Mouse (Mus musculus): ENCODE results near the gene Osm. TPM values are rescaled to one million over a fixed set of nuclear protein-coding genes. Genes with fewer than 3 reads are reported as not detected.

Osm gene
- polyA plus RNA-seq, 1 experiment from 2014 or later = not detected

DNA sequence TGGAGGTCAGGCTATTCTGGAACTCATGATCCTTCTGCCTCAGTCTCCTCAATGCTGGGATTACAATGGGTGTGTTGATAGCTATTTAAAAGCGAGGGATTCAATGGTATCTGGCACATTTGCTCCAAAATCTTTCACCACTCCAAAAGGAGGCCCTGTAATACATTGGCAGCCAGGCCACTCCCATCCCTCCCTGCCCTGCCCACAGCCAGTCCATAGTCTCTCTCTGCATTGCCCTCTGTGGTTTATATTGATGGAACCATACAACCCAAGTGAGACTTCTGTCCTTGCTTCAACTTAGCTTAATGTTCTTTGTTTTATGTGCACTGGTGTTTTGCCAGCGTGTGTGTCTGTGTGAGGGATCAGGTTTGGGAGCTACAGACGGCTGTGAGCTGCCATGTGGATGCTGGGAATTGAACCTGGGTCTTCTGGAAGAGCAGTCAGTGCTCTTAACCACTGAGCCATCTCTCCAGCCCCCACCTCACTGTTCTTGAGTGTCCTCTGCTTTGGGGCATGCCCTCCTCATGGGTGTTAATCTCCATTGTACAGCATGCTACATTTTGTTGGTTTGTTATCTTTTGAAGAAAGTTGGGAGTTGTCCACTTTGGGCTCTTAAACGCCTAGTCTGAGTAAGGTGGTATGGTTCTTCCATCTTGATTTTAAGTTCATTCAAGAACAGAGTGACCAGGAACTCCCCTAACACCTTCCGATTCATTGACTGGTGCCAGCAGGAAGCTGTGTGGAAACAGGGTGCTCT is 9.5 kb upstream of the Osm start:
- ATAC-seq (replicated peaks; ENCODE audit: low FRiP score, low TSS enrichment, low read depth) = no peak
- WGBS = 83% methylated on average over 5 of the region's 5 CpGs
- Histone ChIP-seq H3K4me3 (ENCODE audit: low read depth, low read length) (no peak overlapping the region), H3K27ac (ENCODE audit: low read depth) (no peak overlapping the region), H3K36me3 (ENCODE audit: control insufficient read depth, insufficient read depth, low read length) (no peaks in the 10 kb centered on the region), H3K27me3 (replicated peaks; ENCODE audit: control insufficient read depth, insufficient read depth, low read length) (no peaks in the 10 kb centered on the region), H3K4me1 (replicated peaks; ENCODE audit: control insufficient read depth, insufficient read depth, low read length) (no peaks in the 10 kb centered on the region), H3K9ac (ENCODE audit: low read length) (no peak overlapping the region), H3K4me2 (ENCODE audit: low read length) (no peak overlapping the region), H3K9me3 (ENCODE audit: control insufficient read depth, low read length) (no peaks in the 10 kb centered on the region)
- DNase-seq (ENCODE audit: low spot score) = no peak

DNA sequence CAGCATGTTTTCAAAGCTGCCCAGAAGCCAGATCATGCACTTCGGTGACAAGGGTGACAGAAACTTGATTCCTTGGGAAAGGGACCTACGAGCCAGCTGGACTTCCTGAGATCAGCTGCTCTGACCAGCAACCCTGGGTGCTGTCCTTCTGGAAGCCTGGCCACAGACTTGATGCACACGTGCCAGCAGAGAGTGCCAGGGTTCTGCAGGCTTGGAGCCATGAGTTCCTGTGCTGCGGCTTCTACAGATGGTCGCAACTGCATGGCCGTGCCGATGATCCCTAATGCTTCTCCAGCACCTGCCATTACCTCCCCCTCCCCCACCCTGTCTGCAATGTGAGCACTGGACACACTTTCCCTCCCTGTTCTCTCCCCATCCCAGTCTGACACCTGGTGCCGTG is 7.8 kb upstream of the Osm start:
- Histone ChIP-seq H3K9ac (ENCODE audit: low read length) (no peak overlapping the region), H3K4me1 (replicated peaks; ENCODE audit: control insufficient read depth, insufficient read depth, low read length) (no peaks in the 10 kb centered on the region), H3K27ac (ENCODE audit: low read depth) (no peak overlapping the region), H3K27me3 (replicated peaks; ENCODE audit: control insufficient read depth, insufficient read depth, low read length) (no peaks in the 10 kb centered on the region), H3K9me3 (ENCODE audit: control insufficient read depth, low read length) (no peaks in the 10 kb centered on the region), H3K4me2 (ENCODE audit: low read length) (no peak overlapping the region), H3K36me3 (ENCODE audit: control insufficient read depth, insufficient read depth, low read length) (no peaks in the 10 kb centered on the region), H3K4me3 (ENCODE audit: low read depth, low read length) (no peak overlapping the region)
- no peak for ATAC-seq (replicated peaks; ENCODE audit: low FRiP score, low TSS enrichment, low read depth)
- DNase-seq (ENCODE audit: low spot score) = no peak
- 48% methylated on average over 8 of the region's 8 CpGs for WGBS

DNA sequence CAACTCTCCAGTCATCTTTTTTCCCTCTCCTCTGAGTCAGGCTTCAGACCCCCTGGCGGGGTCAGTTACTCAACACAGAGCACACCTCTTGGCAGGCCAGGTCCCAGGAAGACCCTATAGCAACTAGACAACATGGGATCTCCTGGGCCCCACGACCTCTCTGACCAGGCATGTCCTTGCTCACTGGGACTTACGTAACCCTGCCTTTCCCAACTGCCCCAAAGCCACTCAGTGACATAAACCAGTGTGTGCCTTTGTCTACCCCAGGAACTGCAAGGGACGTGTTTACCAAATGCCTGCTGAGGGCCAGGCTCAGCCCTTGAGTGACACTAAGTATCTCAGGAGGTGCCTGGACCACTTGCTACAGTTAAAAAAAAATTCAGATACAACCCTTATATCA is 6.4 kb upstream of the Osm start:
- DNase-seq (ENCODE audit: low spot score) (no peak), ATAC-seq (replicated peaks; ENCODE audit: low FRiP score, low TSS enrichment, low read depth) (no peak)
- WGBS = 49% methylated on average over 4 of the region's 4 CpGs
- no peaks in the 10 kb centered on the region for H3K4me1 ChIP-seq (replicated peaks; ENCODE audit: control insufficient read depth, insufficient read depth, low read length)
- no peaks in the 10 kb centered on the region for H3K36me3 ChIP-seq (ENCODE audit: control insufficient read depth, insufficient read depth, low read length)
- no peak overlapping the region for H3K27ac ChIP-seq (ENCODE audit: low read depth)
- no peaks in the 10 kb centered on the region for H3K27me3 ChIP-seq (replicated peaks; ENCODE audit: control insufficient read depth, insufficient read depth, low read length)
- H3K9ac ChIP-seq (ENCODE audit: low read length) = no peak overlapping the region
- no peak overlapping the region for H3K4me2 ChIP-seq (ENCODE audit: low read length)
- no peaks in the 10 kb centered on the region for H3K9me3 ChIP-seq (ENCODE audit: control insufficient read depth, low read length)
- H3K4me3 ChIP-seq (ENCODE audit: low read depth, low read length) = no peak overlapping the region

DNA sequence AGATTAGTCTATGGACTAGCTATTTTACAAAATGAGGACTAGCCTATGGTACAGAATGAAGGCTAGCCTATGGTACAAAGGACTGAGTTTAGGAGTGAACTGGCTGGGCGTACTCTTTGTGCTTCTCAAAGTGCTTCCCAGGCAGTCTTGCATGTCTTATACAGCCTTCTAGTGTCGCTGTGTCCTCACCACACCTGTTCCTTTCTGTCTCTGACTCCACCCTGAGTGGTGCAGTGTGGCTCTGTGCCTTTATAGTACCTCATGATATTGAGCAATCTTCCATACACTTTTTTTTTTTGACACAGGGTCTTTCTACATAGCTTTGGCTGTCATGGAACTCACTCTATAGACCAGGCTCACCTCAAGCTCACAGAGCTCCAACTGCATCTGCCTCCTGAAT is 4.8 kb upstream of the Osm start:
- Histone ChIP-seq H3K9me3 (ENCODE audit: control insufficient read depth, low read length) (no peaks in the 10 kb centered on the region), H3K9ac (ENCODE audit: low read length) (no peak overlapping the region), H3K4me2 (ENCODE audit: low read length) (no peak overlapping the region), H3K27me3 (replicated peaks; ENCODE audit: control insufficient read depth, insufficient read depth, low read length) (no peaks in the 10 kb centered on the region), H3K4me3 (ENCODE audit: low read depth, low read length) (no peak overlapping the region), H3K4me1 (replicated peaks; ENCODE audit: control insufficient read depth, insufficient read depth, low read length) (no peaks in the 10 kb centered on the region), H3K27ac (ENCODE audit: low read depth) (no peak overlapping the region), H3K36me3 (ENCODE audit: control insufficient read depth, insufficient read depth, low read length) (no peaks in the 10 kb centered on the region)
- ATAC-seq (replicated peaks; ENCODE audit: low FRiP score, low TSS enrichment, low read depth) (no peak), DNase-seq (ENCODE audit: low spot score) (no peak)
- 94% methylated on average over 2 of the region's 2 CpGs for WGBS

DNA sequence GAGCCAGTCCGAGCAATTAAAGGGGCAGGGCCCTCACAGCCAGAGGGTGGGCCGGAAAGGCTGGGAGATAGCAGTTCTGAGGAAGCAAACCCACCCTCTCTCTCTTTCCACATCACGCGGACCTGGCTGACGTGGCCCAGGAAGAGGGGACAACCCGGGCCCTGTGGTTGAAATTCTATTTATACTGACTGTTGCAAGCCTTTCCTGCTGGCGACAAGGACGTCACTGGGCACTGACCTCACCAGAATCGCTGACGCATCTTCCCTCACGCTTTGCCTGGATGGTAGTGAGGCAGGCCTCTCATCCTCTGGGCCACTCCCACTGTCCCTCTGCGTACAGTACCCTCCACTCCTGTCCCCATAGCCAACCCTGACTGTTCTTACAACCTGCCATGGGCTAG is 3.6 kb upstream of the Osm start:
- no peak overlapping the region for H3K9ac ChIP-seq (ENCODE audit: low read length)
- no peak overlapping the region for H3K27ac ChIP-seq (ENCODE audit: low read depth)

DNA sequence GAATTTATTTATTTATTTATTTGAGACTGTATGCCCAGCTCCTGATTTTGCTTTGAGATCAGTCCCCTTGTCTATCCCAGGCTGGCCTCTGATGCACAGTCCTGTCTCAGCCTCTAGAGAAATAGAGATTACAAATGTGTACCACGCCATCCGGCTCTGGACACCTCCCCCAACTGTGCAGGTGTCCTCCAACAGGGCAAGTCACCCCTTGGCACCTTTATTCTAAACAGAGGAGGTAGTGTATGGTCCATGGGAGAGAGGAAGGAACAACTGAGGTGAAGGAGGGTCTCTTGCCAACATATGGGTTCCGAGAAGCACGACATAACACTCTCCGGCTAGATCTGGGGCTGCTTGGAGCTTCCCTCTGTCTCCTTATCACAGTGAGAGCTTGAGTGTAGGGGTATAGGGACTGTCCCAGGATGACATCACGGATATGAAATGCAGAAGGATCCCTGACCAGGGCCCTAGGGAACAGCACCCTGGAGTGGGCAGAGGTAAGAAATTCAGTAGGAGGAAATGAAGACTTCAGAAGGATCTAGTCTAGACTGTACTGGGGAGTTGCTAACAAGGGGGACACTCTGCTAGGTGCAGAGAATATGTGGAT is 1.1 kb upstream of the Osm start:
- Histone ChIP-seq H3K27ac (ENCODE audit: low read depth) (no peak overlapping the region), H3K27me3 (replicated peaks; ENCODE audit: control insufficient read depth, insufficient read depth, low read length) (no peaks in the 10 kb centered on the region), H3K36me3 (ENCODE audit: control insufficient read depth, insufficient read depth, low read length) (no peaks in the 10 kb centered on the region), H3K9ac (ENCODE audit: low read length) (no peak overlapping the region), H3K4me1 (replicated peaks; ENCODE audit: control insufficient read depth, insufficient read depth, low read length) (no peaks in the 10 kb centered on the region), H3K9me3 (ENCODE audit: control insufficient read depth, low read length) (no peaks in the 10 kb centered on the region), H3K4me2 (ENCODE audit: low read length) (no peak overlapping the region), H3K4me3 (ENCODE audit: low read depth, low read length) (no peak overlapping the region)
- ATAC-seq (replicated peaks; ENCODE audit: low FRiP score, low TSS enrichment, low read depth) = no peak
- WGBS = 83% methylated on average over 6 of the region's 6 CpGs
- DNase-seq (ENCODE audit: low spot score) = no peak

More for the DNA sequence above, 3.6 kb upstream of the Osm start:
- DNase-seq (ENCODE audit: low spot score) (no peak), ATAC-seq (replicated peaks; ENCODE audit: low FRiP score, low TSS enrichment, low read depth) (no peak)
- 67% methylated on average over 12 of the region's 12 CpGs for WGBS
- Histone ChIP-seq H3K36me3 (ENCODE audit: control insufficient read depth, insufficient read depth, low read length) (no peaks in the 10 kb centered on the region), H3K27me3 (replicated peaks; ENCODE audit: control insufficient read depth, insufficient read depth, low read length) (no peaks in the 10 kb centered on the region), H3K9me3 (ENCODE audit: control insufficient read depth, low read length) (no peaks in the 10 kb centered on the region), H3K4me3 (ENCODE audit: low read depth, low read length) (no peak overlapping the region), H3K4me1 (replicated peaks; ENCODE audit: control insufficient read depth, insufficient read depth, low read length) (no peaks in the 10 kb centered on the region), H3K4me2 (ENCODE audit: low read length) (no peak overlapping the region)

DNA sequence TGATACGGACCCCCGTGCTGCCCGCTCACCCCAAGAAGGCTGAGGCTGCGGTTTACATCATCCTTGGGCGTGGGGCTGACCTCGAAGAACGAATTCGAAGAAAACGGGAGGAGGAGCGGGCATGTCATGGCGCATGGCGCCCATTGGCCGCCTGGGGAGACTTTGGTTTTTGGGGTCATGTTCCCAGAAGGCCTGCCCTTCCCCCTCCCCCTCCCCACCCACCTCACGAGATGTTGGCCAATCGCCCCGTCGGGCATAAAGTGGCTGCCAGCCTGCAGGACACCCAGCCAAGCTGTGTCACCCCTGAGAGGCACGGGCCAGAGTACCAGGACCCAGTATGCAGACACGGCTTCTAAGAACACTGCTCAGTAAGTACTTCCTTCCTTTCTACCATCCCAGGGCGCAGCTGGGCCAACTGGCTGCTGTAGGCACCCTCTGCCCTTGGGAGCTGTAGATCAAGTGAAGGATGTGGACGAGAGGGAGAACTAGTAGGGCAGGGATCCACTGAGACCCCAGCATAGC is 387 bp downstream of the Osm start:
- Histone ChIP-seq H3K9ac (ENCODE audit: low read length) (no peak overlapping the region), H3K4me3 (ENCODE audit: low read depth, low read length) (no peak overlapping the region), H3K9me3 (ENCODE audit: control insufficient read depth, low read length) (no peaks in the 10 kb centered on the region), H3K4me2 (ENCODE audit: low read length) (no peak overlapping the region), H3K36me3 (ENCODE audit: control insufficient read depth, insufficient read depth, low read length) (no peaks in the 10 kb centered on the region), H3K27ac (ENCODE audit: low read depth) (no peak overlapping the region), H3K4me1 (replicated peaks; ENCODE audit: control insufficient read depth, insufficient read depth, low read length) (no peaks in the 10 kb centered on the region), H3K27me3 (replicated peaks; ENCODE audit: control insufficient read depth, insufficient read depth, low read length) (no peaks in the 10 kb centered on the region)
- no peak for DNase-seq (ENCODE audit: low spot score)
- WGBS = 92% methylated on average over 21 of the region's 21 CpGs
- ATAC-seq (replicated peaks; ENCODE audit: low FRiP score, low TSS enrichment, low read depth) = no peak

DNA sequence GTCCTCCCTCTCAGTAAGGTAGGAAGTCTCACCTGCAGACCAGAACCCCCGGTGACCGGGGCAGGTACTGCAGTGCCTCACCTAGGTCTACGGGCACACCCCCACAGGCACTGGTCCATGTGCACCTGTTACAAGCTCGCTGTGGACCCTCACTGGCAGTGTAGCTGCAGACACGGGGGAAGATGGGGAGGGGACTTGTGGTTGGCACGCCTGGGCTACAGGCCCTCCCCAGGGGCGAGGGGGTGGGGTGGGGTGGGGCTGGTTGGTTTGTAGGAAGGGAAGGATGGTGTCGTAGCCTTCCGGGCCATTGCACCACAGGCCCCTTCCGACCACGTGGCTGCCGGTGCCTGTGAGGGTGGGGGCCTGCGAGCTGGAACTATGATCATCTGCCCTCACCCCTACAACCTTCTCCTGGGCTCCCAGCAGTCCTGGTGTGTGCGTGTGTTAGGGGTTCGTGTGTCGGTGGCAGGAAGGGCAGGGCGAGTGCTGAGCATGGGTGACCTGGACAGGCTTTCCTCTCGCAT is 1.2 kb downstream of the Osm start:
- no peak overlapping the region for H3K27ac ChIP-seq (ENCODE audit: low read depth)
- H3K9me3 ChIP-seq (ENCODE audit: control insufficient read depth, low read length) = no peaks in the 10 kb centered on the region
- no peaks in the 10 kb centered on the region for H3K4me1 ChIP-seq (replicated peaks; ENCODE audit: control insufficient read depth, insufficient read depth, low read length)
- H3K4me2 ChIP-seq (ENCODE audit: low read length) = no peak overlapping the region
- no peak overlapping the region for H3K9ac ChIP-seq (ENCODE audit: low read length)
- WGBS = 81% methylated on average over 18 of the region's 18 CpGs
- H3K36me3 ChIP-seq (ENCODE audit: control insufficient read depth, insufficient read depth, low read length) = no peaks in the 10 kb centered on the region
- H3K27me3 ChIP-seq (replicated peaks; ENCODE audit: control insufficient read depth, insufficient read depth, low read length) = no peaks in the 10 kb centered on the region
- DNase-seq (ENCODE audit: low spot score) (no peak), ATAC-seq (replicated peaks; ENCODE audit: low FRiP score, low TSS enrichment, low read depth) (no peak)
- no peak overlapping the region for H3K4me3 ChIP-seq (ENCODE audit: low read depth, low read length)

All from intestine, embryonic 14.5 days (tissue).